Mouse (Mus musculus) spleen, postnatal 14 days (tissue): ENCODE measurements around the gene Prl3a1.

Experiments used
- DNase-seq, 2 experiments: peaks; one replicate each; pipeline ENCODE4 v3.0.0; 2021 to 2022; ENCODE audit warnings: low spot score in 2 of 2

Gene Prl3a1

DNA sequence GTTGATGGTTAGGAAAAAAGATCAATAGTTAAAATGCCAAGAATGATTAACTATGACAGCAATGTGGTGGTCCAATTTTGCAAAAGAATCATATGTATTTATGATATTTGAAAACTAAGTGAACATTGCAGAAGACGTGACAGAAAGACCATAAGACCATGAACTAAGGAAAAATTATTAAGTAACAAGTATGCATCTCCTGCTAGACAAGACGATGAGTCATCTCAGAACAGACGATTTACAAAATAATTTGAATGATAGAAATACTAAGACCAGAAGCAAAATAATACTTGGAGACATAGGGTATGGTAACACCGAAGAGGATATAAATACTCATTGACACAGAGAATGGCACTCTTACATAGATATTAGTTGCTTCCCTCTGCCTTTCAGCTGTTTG is at the start of gene Prl3a1:
Prl3a1 (plus strand) TSS at position 301 of the 400 bp plus-strand sequence.
- no peak for DNase-seq

DNA sequence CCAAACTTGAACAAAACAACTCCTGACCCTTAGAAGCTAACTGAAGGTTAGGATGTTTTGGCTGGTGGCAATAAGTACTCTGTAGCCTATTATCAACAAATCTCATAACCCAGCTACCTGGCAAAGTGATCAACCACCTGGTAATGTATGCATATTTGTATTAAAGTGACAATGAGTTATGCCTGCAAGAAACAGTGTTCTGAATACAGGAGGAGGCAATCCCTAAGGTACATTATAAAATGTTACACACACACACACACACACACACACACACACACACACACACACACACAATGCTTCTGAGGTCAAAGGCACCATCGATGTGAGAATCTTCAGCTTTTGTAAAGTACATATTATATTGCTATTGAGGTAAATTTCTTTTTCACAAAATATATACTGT is 17.7 kb upstream of the Prl3a1 start, which contains the start of gene Prl3b1:
Prl3b1 (plus strand) TSS at position 301 of the 400 bp plus-strand sequence.
- DNase-seq: no peak

DNA sequence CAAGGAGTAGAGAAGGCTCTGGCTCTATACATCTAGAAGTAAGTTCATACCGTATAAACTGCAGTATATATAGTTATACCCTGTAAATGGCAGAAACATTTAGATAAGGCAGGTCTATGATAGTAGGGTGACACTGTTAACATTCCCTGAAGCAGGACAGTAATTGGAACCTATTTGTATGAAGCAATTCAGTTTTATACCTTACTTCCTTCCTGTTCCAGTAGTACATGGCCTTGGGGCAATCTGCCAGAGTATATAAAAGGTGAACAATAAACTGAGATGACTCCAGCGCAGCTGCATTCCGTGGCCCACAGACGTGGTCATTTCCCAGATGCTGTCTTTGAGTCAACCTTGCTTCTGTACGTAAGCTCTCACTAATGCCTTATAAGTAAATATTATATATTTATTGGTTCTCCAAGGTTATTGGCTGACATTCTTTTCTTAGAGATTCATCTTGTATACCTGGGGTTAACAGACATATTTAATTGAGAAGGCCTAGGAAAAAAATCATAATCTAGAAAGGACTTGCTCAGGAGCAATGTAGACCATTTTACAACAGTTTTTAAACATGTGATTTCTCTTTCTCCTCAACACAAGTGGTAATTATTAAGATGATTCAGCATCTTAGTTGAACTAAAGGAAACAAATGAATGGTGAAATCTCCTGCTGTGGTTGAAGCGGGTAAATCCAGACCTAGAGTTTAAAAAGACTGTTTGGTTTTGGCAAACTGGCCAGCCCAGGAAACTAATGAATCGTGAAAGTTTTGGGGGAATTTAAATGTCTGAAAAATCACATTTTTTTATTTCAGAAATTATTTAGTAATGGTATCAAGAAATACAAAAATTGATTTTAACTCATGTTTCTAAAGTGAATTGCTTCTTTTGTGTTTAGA is 53.3 kb downstream of the Prl3a1 start, which contains the start of gene Prl6a1:
Prl6a1 (plus strand) TSS at position 294 of the 892 bp plus-strand sequence.
- no peak for DNase-seq
